Mouse (Mus musculus) Muller cell, postnatal 12 days (primary cell): ENCODE measurements around the gene Atp6v0b.

ENCODE experiments used
- DNase-seq: peaks from one replicate; pipeline ENCODE4 v3.0.0-alpha.2; 2015; ENCODE audit errors: inconsistent ontology term

Gene Atp6v0b

GRCm38 (mm10) chr4:117836204-117836767 lies 50.8 kb downstream of the Atp6v0b start:
- DNase-seq: peak; percentile 93

DNA sequence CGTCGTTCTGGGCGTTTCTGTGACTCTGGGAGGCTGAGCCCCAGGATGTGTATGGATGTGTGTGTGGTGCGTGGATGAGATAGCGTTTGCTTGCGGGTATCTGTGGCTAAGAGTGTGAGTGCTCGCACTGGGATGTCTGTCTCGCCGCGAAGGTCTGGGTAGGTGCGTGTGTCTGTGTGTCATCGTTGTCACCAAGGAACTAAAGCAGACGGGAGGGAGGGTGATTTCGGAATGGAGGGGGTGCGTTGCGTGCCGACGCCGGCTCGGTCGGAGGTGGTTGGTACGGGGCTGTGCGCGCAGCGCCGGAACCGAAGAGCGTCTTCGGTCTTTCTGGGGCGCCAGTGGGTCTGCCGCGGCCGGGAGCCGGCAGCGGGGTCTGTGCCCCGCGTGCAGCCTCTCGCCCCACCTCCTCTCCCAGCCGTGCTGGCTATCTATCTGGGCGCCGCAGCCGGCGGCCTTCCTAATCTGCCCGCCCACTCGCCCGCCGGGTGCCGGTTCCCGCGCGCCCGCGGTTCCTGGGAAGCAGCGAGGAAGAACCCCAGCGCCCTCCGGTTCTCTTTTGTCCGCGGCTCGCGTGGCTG lies 51.5 kb downstream of the Atp6v0b start:
- peak; percentile 70 for DNase-seq

DNA sequence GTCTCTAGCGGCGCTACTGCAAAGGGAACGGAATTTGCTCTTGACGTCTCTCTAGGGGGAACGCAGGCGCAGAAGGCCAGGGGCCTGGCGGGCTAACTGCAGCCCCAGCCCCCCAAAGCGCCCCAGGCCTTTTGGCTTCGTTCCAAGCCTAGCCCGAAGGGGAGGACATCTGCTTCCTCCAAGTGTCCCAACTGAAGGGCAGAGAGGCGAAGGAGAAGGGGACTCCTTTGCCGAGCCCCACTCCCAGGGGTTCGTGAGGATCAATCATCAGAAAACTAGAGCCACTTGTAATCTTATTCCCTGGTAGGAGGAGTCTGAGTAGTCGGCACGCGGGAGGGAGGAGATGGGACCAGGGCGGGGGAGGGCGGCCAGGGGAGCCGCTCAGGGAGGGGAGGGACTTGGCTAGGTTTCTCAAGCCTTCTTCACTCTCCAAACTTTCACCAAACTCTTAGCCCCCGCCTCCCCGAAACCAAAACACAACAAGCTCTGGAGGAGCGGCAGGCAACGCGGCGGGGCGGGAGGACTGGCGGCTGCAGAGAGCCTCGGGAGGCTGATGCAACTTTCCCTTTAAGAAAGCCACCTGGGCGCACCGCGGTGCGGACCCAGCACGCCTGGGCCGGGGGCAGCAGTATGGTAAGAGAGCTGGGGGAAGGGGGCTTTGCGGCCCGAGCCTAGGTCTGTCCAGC lies 52.1 kb downstream of the Atp6v0b start:
- DNase-seq: peak; percentile 85

- no peak for DNase-seq
These were observed 52.7 kb downstream of the Atp6v0b start, which contains the start of gene Slc6a9 for GRCm38 (mm10) chr4:117834457-117834844. TSS of gene Slc6a9 (plus strand) at chr4:117834506.
